Mouse (Mus musculus): ENCODE results near the gene Ppm1m. TPM values are rescaled to one million over a fixed set of nuclear protein-coding genes. Genes with fewer than 3 reads are reported as not detected.

Ppm1m gene
- polyA plus RNA-seq (2012; rRNA removed): 84.9 and 96.8 TPM in 2 replicates

GRCm38 (mm10) chr9:106199535-106200272, at the start of gene Ppm1m:
Gene Ppm1m, minus strand, starts transcription at chr9:106199746.

GRCm38 (mm10) chr9:106222261-106222851, 22.8 kb upstream of the Ppm1m start, which contains the start of gene Tlr9:
Gene Tlr9, plus strand, starts transcription at chr9:106222598.

GRCm38 (mm10) chr9:106202819-106203636, 3.5 kb upstream of the Ppm1m start, which contains the start of gene Twf2:
Gene Twf2, plus strand, starts transcription at chr9:106203108.

GRCm38 (mm10) chr9:106170556-106171345, 28.8 kb downstream of the Ppm1m start, which contains the start of gene Wdr82:
Gene Wdr82, plus strand, starts transcription at chr9:106170928.

GRCm38 (mm10) chr9:106158037-106158491, 41.5 kb downstream of the Ppm1m start, which contains the start of gene Glyctk:
Gene Glyctk, minus strand, starts transcription at chr9:106158138.

Other genes starting within 250 kb of the Ppm1m start
- 1.5 and 1.8 TPM in 2 replicates for gene Col6a5, start 239.1 kb downstream of the Ppm1m start, polyA plus RNA-seq (2012; rRNA removed)
- gene Col6a4, start 103.0 kb downstream of the Ppm1m start, polyA plus RNA-seq (2012; rRNA removed): 74.1 and 134 TPM in 2 replicates
- gene Glyctk, start 41.6 kb downstream of the Ppm1m start, polyA plus RNA-seq (2012; rRNA removed): 3.5 and 3.7 TPM in 2 replicates
- 83.3 and 89.6 TPM in 2 replicates for gene Wdr82, start 28.8 kb downstream of the Ppm1m start, polyA plus RNA-seq (2012; rRNA removed)
- 55.4 and 61.1 TPM in 2 replicates for gene Twf2, start 3.4 kb upstream of the Ppm1m start, polyA plus RNA-seq (2012; rRNA removed)
- 5.0 and 6.7 TPM in 2 replicates for gene Tlr9, start 22.9 kb upstream of the Ppm1m start, polyA plus RNA-seq (2012; rRNA removed)
- 302 and 333 TPM in 2 replicates for gene Alas1, start 48.9 kb upstream of the Ppm1m start, polyA plus RNA-seq (2012; rRNA removed)
- gene Poc1a, start 81.3 kb upstream of the Ppm1m start, polyA plus RNA-seq (2012; rRNA removed): 15.8 and 20.8 TPM in 2 replicates
- 97.9 and 108 TPM in 2 replicates for gene Dusp7, start 168.9 kb upstream of the Ppm1m start, polyA plus RNA-seq (2012; rRNA removed)
- 538 and 675 TPM in 2 replicates for gene Rpl29, start 229.7 kb upstream of the Ppm1m start, polyA plus RNA-seq (2012; rRNA removed)
- 12.2 and 14.4 TPM in 2 replicates for gene Acy1, start 238.6 kb upstream of the Ppm1m start, polyA plus RNA-seq (2012; rRNA removed)
- gene Abhd14b, start 247.7 kb upstream of the Ppm1m start, polyA plus RNA-seq (2012; rRNA removed): 82.2 and 85.2 TPM in 2 replicates
- gene Abhd14a, start 247.9 kb upstream of the Ppm1m start, polyA plus RNA-seq (2012; rRNA removed): 51.4 and 72.2 TPM in 2 replicates

All from ovary, adult 2 months (tissue).